Mouse (Mus musculus): ENCODE results near the gene Fkbp6. TPM values are rescaled to one million over a fixed set of nuclear protein-coding genes. Genes with fewer than 3 reads are reported as not detected.

The Fkbp6 gene
- 0.18 TPM in 1 of 2 replicates, not detected in the other for polyA plus RNA-seq (2015; fragmentation: Nextera tagmentation; extraction: Ambion mirVana)

GRCm38 (mm10) chr5:135349862-135350261 lies at the start of gene Fkbp6:
Fkbp6 (minus strand) TSS chr5:135350044.
- no peak within 1 kb of the TSS for H3K4me3 ChIP-seq
- no peak for ATAC-seq (replicated peaks)
- H3K9me3 ChIP-seq, result no peaks in the 10 kb centered on the region
- no peak within 1 kb of the TSS for H3K4me2 ChIP-seq (replicated peaks)
- H3K9ac ChIP-seq (replicated peaks), result no peak within 1 kb of the TSS
- H3K27ac ChIP-seq (replicated peaks), result no peak within 1 kb of the TSS
- H3K36me3 ChIP-seq, result no peaks in the 10 kb centered on the region
- no peaks in the 10 kb centered on the region for H3K27me3 ChIP-seq
- 93% methylated on average over 35 of the region's 35 CpGs for WGBS
- H3K4me1 ChIP-seq, result no peaks in the 10 kb centered on the region

GRCm38 (mm10) chr5:135399382-135399781 lies 49.5 kb upstream of the Fkbp6 start:
- Histone ChIP-seq H3K27me3 (no peaks in the 10 kb centered on the region), H3K9me3 (no peaks in the 10 kb centered on the region), H3K4me2 (replicated peaks) (no peak overlapping the region), H3K27ac (replicated peaks) (no peak overlapping the region), H3K36me3 (no peaks in the 10 kb centered on the region), H3K9ac (replicated peaks) (no peak overlapping the region), H3K4me3 (no peak overlapping the region), H3K4me1 (peaks cover 6% of the 10 kb centered on the region)
- WGBS, result 78% methylated on average over 6 of the region's 6 CpGs
- no peak for ATAC-seq (replicated peaks)

DNA sequence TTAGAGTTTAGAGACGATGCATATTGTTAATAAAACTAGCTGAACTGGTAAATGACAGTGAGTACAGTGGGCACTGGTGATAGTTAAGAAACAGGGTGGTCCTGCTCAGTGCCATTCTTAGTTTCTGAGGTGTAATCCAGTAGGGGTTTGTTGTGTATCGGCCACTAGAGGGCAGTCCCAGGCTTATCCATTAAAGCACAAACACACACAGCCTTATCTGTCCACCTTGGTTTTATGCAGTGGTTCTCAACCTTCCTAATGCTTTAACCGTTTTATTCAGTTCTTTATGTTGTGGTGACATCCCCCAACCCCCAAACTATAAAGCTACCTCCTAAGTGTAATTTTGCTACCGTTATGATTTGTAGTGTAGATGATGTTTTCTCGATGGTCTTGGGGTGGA lies 46.0 kb upstream of the Fkbp6 start:
- H3K4me2 ChIP-seq (replicated peaks), result no peak overlapping the region
- H3K9ac ChIP-seq (replicated peaks), result no peak overlapping the region
- H3K9me3 ChIP-seq, result no peaks in the 10 kb centered on the region
- ATAC-seq (replicated peaks), result no peak
- no peaks in the 10 kb centered on the region for H3K27me3 ChIP-seq
- H3K27ac ChIP-seq (replicated peaks), result no peak overlapping the region
- H3K4me1 ChIP-seq, result peaks cover 18% of the 10 kb centered on the region
- no peak overlapping the region for H3K4me3 ChIP-seq
- H3K36me3 ChIP-seq, result peaks cover 15% of the 10 kb centered on the region
- 55% methylated on average over 5 of the region's 5 CpGs for WGBS

- H3K4me1 ChIP-seq, result peaks cover 18% of the 10 kb centered on the region
- no peaks in the 10 kb centered on the region for H3K27me3 ChIP-seq
- H3K9ac ChIP-seq (replicated peaks), result peak within 1 kb of the TSS; percentile 98
- under 1% methylated on average over 105 of the region's 110 CpGs for WGBS
- H3K27ac ChIP-seq (replicated peaks), result peak within 1 kb of the TSS; percentile 89
- peak within 1 kb of the TSS; percentile 100 for H3K4me3 ChIP-seq
- H3K4me2 ChIP-seq (replicated peaks), result peak within 1 kb of the TSS; percentile 93
- peak; percentile 95 for ATAC-seq (replicated peaks)
- no peaks in the 10 kb centered on the region for H3K9me3 ChIP-seq
- peaks cover 31% of the 10 kb centered on the region for H3K36me3 ChIP-seq
Measured at GRCm38 (mm10) chr5:135394004-135394823, 44.4 kb upstream of the Fkbp6 start, which contains the start of gene Pom121. Pom121 (minus strand) TSS chr5:135394546.

DNA sequence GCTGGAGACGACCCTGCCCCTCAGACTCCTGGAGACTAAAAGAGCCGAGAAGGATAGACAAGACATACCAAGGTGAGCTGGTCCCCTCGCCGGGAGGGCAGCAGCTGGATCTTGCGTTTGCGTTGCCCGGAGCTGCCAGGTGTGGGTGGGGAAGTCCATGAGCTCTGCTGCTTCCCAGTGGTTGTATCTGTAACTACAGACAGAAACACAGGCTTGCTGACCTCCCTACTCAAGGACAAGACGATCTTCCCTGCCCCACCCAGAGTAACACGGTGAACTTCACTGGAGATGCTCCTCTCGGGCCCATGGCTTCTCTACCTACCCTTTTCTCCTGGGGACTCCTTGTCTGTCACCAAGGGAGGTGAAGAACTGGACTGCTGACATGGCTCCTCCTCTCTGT lies 33.9 kb upstream of the Fkbp6 start:
- Histone ChIP-seq H3K9ac (replicated peaks) (no peak overlapping the region), H3K4me2 (replicated peaks) (no peak overlapping the region), H3K4me1 (no peaks in the 10 kb centered on the region), H3K36me3 (peaks cover 92% of the 10 kb centered on the region), H3K4me3 (no peak overlapping the region), H3K9me3 (no peaks in the 10 kb centered on the region), H3K27ac (replicated peaks) (no peak overlapping the region), H3K27me3 (no peaks in the 10 kb centered on the region)
- no peak for ATAC-seq (replicated peaks)
- WGBS, result 89% methylated on average over 10 of the region's 10 CpGs

DNA sequence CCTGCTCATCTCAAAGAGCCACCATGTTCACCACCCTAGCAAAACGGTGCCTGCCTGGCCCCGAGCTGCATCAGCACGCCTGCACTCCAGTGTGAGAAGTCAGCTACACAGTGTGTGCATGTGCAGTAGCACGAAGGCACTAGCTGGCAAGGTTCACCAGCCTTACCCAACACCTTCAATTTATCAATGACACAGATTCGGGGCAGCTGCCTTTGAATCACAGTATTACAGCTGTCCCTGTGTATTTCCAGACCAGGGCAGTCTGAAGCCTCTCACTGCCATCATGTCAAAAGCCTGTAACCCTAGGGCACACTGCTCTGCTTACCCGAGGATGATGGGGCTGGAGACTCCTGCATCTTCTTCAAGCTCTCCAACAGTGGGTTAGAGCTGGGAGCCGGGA lies 32.9 kb upstream of the Fkbp6 start:
- Histone ChIP-seq H3K4me2 (replicated peaks) (no peak overlapping the region), H3K27ac (replicated peaks) (no peak overlapping the region), H3K36me3 (peaks cover 94% of the 10 kb centered on the region), H3K4me1 (no peaks in the 10 kb centered on the region), H3K9me3 (no peaks in the 10 kb centered on the region), H3K4me3 (no peak overlapping the region), H3K27me3 (no peaks in the 10 kb centered on the region), H3K9ac (replicated peaks) (no peak overlapping the region)
- 93% methylated on average over 7 of the region's 7 CpGs for WGBS
- no peak for ATAC-seq (replicated peaks)

- Histone ChIP-seq H3K27me3 (no peaks in the 10 kb centered on the region), H3K9ac (replicated peaks) (no peak overlapping the region), H3K4me1 (no peaks in the 10 kb centered on the region), H3K36me3 (peaks cover 93% of the 10 kb centered on the region), H3K4me3 (no peak overlapping the region), H3K4me2 (replicated peaks) (no peak overlapping the region), H3K27ac (replicated peaks) (no peak overlapping the region), H3K9me3 (no peaks in the 10 kb centered on the region)
- ATAC-seq (replicated peaks), result no peak
- 90% methylated on average over 10 of the region's 10 CpGs for WGBS
Measured at GRCm38 (mm10) chr5:135381356-135381925, 31.6 kb upstream of the Fkbp6 start.

DNA sequence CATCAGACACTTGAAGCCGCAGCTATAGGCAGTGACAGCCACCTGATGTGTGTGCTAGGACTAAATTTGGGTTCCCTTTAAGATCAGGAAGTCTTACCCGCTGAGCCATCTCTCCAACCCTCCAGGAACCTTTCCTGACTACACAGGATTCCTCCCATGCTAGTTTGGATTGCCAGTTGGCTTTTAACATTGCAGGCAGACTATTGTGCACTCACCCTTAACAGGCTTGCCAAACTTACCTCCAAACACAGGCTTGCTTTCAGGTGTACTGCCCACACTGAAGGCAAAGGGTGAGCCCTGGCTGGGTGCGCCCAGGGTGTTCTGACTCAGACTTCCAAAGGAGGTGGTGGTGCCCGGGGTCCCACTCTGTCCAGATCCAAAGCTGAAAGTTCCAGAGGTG lies 30.8 kb upstream of the Fkbp6 start:
- Histone ChIP-seq H3K4me3 (no peak overlapping the region), H3K27me3 (no peaks in the 10 kb centered on the region), H3K9ac (replicated peaks) (no peak overlapping the region), H3K36me3 (peaks cover 97% of the 10 kb centered on the region), H3K27ac (replicated peaks) (no peak overlapping the region), H3K9me3 (no peaks in the 10 kb centered on the region), H3K4me1 (no peaks in the 10 kb centered on the region), H3K4me2 (replicated peaks) (no peak overlapping the region)
- no peak for ATAC-seq (replicated peaks)
- 94% methylated on average over 4 of the region's 4 CpGs for WGBS

- H3K36me3 ChIP-seq, result peaks cover 95% of the 10 kb centered on the region
- 72% methylated on average over 2 of the region's 2 CpGs for WGBS
- ATAC-seq (replicated peaks), result no peak
Measured at GRCm38 (mm10) chr5:135376341-135376740, 26.5 kb upstream of the Fkbp6 start.

DNA sequence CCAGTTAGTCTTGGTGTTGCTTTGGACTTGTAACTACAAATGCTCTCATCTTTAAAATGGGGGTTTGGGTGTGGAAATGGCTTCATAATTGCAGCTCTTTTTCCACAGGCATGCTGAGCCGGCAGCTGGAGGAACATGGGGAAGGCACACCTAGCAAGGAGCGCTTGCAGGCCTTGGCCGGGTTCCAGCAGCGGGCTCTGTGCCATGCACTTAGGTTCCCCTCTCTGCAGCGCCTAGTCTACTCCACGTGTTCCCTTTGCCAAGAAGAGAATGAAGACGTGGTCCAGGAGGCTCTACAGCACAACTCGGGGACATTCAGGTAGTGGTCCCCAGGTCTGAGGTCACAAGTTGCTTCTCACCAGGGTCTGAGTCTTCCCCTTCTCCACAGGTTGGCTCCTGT lies 25.3 kb upstream of the Fkbp6 start:
- Histone ChIP-seq H3K4me2 (replicated peaks) (no peak overlapping the region), H3K27ac (replicated peaks) (no peak overlapping the region), H3K36me3 (peaks cover 83% of the 10 kb centered on the region), H3K4me1 (peaks cover 10% of the 10 kb centered on the region), H3K9me3 (no peaks in the 10 kb centered on the region), H3K27me3 (no peaks in the 10 kb centered on the region), H3K4me3 (no peak overlapping the region), H3K9ac (replicated peaks) (no peak overlapping the region)
- ATAC-seq (replicated peaks), result no peak
- 43% methylated on average over 8 of the region's 8 CpGs for WGBS

More at GRCm38 (mm10) chr5:135376341-135376740, 26.5 kb upstream of the Fkbp6 start:
- no peak overlapping the region for H3K9ac ChIP-seq (replicated peaks)
- H3K4me1 ChIP-seq, result no peaks in the 10 kb centered on the region
- H3K27me3 ChIP-seq, result no peaks in the 10 kb centered on the region
- no peak overlapping the region for H3K27ac ChIP-seq (replicated peaks)
- H3K4me3 ChIP-seq, result no peak overlapping the region
- no peak overlapping the region for H3K4me2 ChIP-seq (replicated peaks)
- no peaks in the 10 kb centered on the region for H3K9me3 ChIP-seq

- H3K4me2 ChIP-seq (replicated peaks), result no peak overlapping the region
- no peak overlapping the region for H3K9ac ChIP-seq (replicated peaks)
- H3K27me3 ChIP-seq, result no peaks in the 10 kb centered on the region
- no peak overlapping the region for H3K27ac ChIP-seq (replicated peaks)
- 95% methylated on average over 5 of the region's 5 CpGs for WGBS
- H3K4me1 ChIP-seq, result peaks cover 18% of the 10 kb centered on the region
- H3K36me3 ChIP-seq, result peaks cover 67% of the 10 kb centered on the region
- H3K4me3 ChIP-seq, result no peak overlapping the region
- no peaks in the 10 kb centered on the region for H3K9me3 ChIP-seq
- ATAC-seq (replicated peaks), result no peak
Measured at GRCm38 (mm10) chr5:135373601-135374000, 23.8 kb upstream of the Fkbp6 start.

- Histone ChIP-seq H3K4me3 (peak overlapping the region; percentile 94), H3K27ac (replicated peaks) (no peak overlapping the region), H3K4me2 (replicated peaks) (no peak overlapping the region; the same call in 1 of the 2 replicates), H3K36me3 (peaks cover 44% of the 10 kb centered on the region), H3K9me3 (no peaks in the 10 kb centered on the region), H3K4me1 (peaks cover 20% of the 10 kb centered on the region), H3K9ac (replicated peaks) (no peak overlapping the region), H3K27me3 (no peaks in the 10 kb centered on the region)
- ATAC-seq (replicated peaks), result no peak
- 93% methylated on average over 13 of the region's 13 CpGs for WGBS
Measured at GRCm38 (mm10) chr5:135371195-135371594, 21.4 kb upstream of the Fkbp6 start.

Measured in forebrain, embryonic 15.5 days (tissue).